Mouse (Mus musculus) limb, embryonic 13.5 days (tissue): ENCODE results near the gene Gm10061. TPM values are rescaled to one million over a fixed set of nuclear protein-coding genes. Genes with fewer than 3 reads are reported as not detected.
"Not testable (repeated sequence)": the region's sequence is repeated elsewhere in the genome, so short reads cannot be mapped to it uniquely, and the experiment has no call there.

ENCODE experiments used
- ATAC-seq: fragments of 200-750 bp; cut with Nextera tagmentation; 2 replicates; pipeline ENCODE4 v1.8.0; 2017; ENCODE audit warnings: low read depth, moderate number of reproducible peaks, moderate TSS enrichment; ENCODE audit not compliant: low FRiP score
- H3K27ac ChIP-seq: fragments of 300-500 bp; sonication (generic); 2 replicates; pipeline ENCODE4 v1.5.1; 2015; ENCODE audit warnings: inconsistent platforms, mild to moderate bottlenecking, moderate library complexity
- H3K27me3 ChIP-seq: fragments of 300-500 bp; sonication (generic); 2 replicates; pipeline ENCODE4 v1.6.1; 2015; ENCODE audit warnings: mild to moderate bottlenecking, inconsistent platforms
- H3K36me3 ChIP-seq: fragments of 300-500 bp; sonication (generic); 2 replicates; pipeline ENCODE4 v1.6.1; 2015; ENCODE audit warnings: inconsistent platforms, mild to moderate bottlenecking, moderate library complexity
- H3K4me1 ChIP-seq: fragments of 300-500 bp; sonication (generic); 2 replicates; pipeline ENCODE4 v1.6.1; 2015; ENCODE audit warnings: inconsistent platforms
- H3K4me2 ChIP-seq: fragments of 300-500 bp; sonication (generic); replicated peaks from 2 replicates; pipeline ENCODE4 v1.6.1; 2015; ENCODE audit warnings: inconsistent platforms, mild to moderate bottlenecking, moderate library complexity
- H3K4me3 ChIP-seq: fragments of 300-500 bp; sonication (generic); 2 replicates; pipeline ENCODE4 v1.5.1; 2015; ENCODE audit warnings: moderate library complexity, mild to moderate bottlenecking, inconsistent platforms
- H3K9ac ChIP-seq: fragments of 300-500 bp; sonication (generic); 2 replicates; pipeline ENCODE4 v1.6.1; 2015; ENCODE audit warnings: mild to moderate bottlenecking, inconsistent platforms
- H3K9me3 ChIP-seq: fragments of 300-500 bp; sonication (generic); 2 replicates; pipeline ENCODE4 v1.6.1; 2016; ENCODE audit warnings: inconsistent platforms
- WGBS: fragments of 180-500 bp; shearing (Covaris S2); methylation state at CpG from one replicate; pipeline ENCODE4 v1.1.7; 2015; 5-methylcytosine and 5-hydroxymethylcytosine counted together
- polyA plus RNA-seq: library from polyadenylated mRNA; unstranded; fragments of >200 nt; fragmentation: Nextera tagmentation; extraction: Ambion mirVana; gene quantifications from 2 replicates; pipeline ENCODE4 v1.2.1, GENCODE M21; 2015

The Gm10061 gene
- not detected in 2 replicates for polyA plus RNA-seq

GRCm38 (mm10) chr16:89150786-89151185 is at the start of gene Gm10061:
Gm10061 (plus strand) TSS chr16:89151086.
- Histone ChIP-seq H3K36me3 (no peaks in the 10 kb centered on the region), H3K4me1 (no peaks in the 10 kb centered on the region), H3K4me3 (no peak within 1 kb of the TSS), H3K9me3 (no peaks in the 10 kb centered on the region), H3K27ac (no peak within 1 kb of the TSS), H3K27me3 (no peaks in the 10 kb centered on the region), H3K9ac (no peak within 1 kb of the TSS), H3K4me2 (no peak within 1 kb of the TSS)
- no peak for ATAC-seq
- WGBS: 95% methylated on average over 1 of the region's 1 CpGs

- 90% methylated on average over 1 of the region's 1 CpGs for WGBS
- Histone ChIP-seq H3K27ac (no peak within 1 kb of the TSS), H3K4me3 (no peak within 1 kb of the TSS), H3K9me3 (no peaks in the 10 kb centered on the region), H3K9ac (no peak within 1 kb of the TSS), H3K4me1 (no peaks in the 10 kb centered on the region), H3K36me3 (no peaks in the 10 kb centered on the region), H3K27me3 (no peaks in the 10 kb centered on the region), H3K4me2 (no peak within 1 kb of the TSS)
- no peak for ATAC-seq
Measured at GRCm38 (mm10) chr16:89140551-89140950, 10.3 kb upstream of the Gm10061 start, which contains the start of gene Gm6358. Gm6358 (plus strand) TSS chr16:89140851.

DNA sequence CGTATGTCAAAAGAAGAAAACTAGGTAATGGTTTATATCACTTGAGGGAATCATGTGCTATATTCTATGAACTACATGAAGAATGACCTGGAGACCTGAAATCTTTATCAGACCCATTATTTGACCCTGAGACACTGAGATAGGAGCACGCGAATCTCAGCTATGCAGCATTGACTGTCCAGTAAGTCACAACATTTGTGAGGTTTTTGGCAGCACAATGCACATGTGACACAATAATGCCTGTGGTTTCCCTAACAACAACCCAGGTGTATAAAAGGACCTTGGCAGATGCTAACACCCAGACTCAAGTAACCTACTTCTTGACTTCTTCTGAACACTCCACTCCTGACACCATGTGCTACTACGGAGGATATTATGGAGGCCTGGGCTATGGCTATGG is 6.8 kb downstream of the Gm10061 start, which contains the start of gene Gm9789:
Gm9789 (plus strand) TSS at position 301 of the 400 bp plus-strand sequence.
- H3K4me3 ChIP-seq: no peak within 1 kb of the TSS
- no peaks in the 10 kb centered on the region for H3K36me3 ChIP-seq
- no peaks in the 10 kb centered on the region for H3K4me1 ChIP-seq
- H3K27ac ChIP-seq: no peak within 1 kb of the TSS
- H3K9me3 ChIP-seq: no peaks in the 10 kb centered on the region
- H3K4me2 ChIP-seq: no peak within 1 kb of the TSS
- WGBS: 82% methylated on average over 4 of the region's 4 CpGs
- no peaks in the 10 kb centered on the region for H3K27me3 ChIP-seq
- no peak for ATAC-seq
- no peak within 1 kb of the TSS for H3K9ac ChIP-seq

DNA sequence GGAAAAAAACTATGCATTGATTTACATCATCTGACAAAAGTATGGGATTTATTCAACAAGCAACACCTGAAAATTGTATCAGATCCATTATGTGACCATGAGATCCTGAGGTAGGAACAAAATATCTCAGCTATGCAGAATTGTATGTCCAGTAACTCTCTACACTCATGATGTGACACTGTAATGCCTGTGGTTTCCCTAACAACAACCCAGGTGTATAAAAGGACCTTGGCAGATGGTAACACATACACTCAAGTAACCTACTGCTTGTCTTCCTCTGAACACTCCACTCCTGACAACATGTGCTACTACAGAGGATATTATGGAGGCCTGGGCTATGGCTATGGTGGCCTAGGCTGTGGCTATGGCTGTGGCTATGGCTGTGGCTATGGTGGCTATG is 18.3 kb downstream of the Gm10061 start, which contains the start of gene Gm7735:
Gm7735 (plus strand) TSS at position 301 of the 400 bp plus-strand sequence.
- not testable (repeated sequence) for H3K4me2 ChIP-seq, H3K9ac ChIP-seq, H3K27ac ChIP-seq, ATAC-seq, H3K4me1 ChIP-seq, H3K36me3 ChIP-seq, H3K27me3 ChIP-seq, H3K4me3 ChIP-seq, H3K9me3 ChIP-seq

GRCm38 (mm10) chr16:89174435-89174834 is 23.5 kb downstream of the Gm10061 start, which contains the start of gene 1110057P08Rik:
1110057P08Rik (plus strand) TSS chr16:89174735.
- Histone ChIP-seq H3K9me3 (no peaks in the 10 kb centered on the region), H3K36me3 (no peaks in the 10 kb centered on the region), H3K4me2 (no peak within 1 kb of the TSS), H3K9ac (no peak within 1 kb of the TSS), H3K4me1 (no peaks in the 10 kb centered on the region), H3K27me3 (no peaks in the 10 kb centered on the region), H3K4me3 (no peak within 1 kb of the TSS), H3K27ac (no peak within 1 kb of the TSS)
- 74% methylated on average over 2 of the region's 2 CpGs for WGBS
- ATAC-seq: no peak

DNA sequence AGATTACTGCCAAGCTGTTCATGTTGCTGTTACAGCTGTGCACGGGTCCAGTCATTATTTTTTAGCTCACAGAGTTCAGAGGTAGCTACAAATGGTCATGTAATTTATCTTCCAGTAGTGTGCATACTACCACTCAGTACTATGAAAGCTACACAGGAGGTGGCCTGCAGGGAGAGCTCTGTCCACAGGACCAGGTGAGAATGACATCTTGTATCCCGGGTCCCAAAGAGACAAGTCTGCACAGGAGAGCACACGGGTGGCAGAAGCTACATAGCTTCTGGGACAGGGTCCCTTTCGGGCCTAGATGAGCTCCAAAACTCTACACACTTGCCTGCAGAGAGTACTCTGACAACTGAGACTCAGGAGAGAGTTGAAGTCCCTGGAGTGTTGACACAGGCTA is 37.7 kb downstream of the Gm10061 start:
- no peak overlapping the region for H3K4me3 ChIP-seq
- H3K36me3 ChIP-seq: no peaks in the 10 kb centered on the region
- no peak overlapping the region for H3K9ac ChIP-seq
- no peaks in the 10 kb centered on the region for H3K27me3 ChIP-seq
- H3K4me2 ChIP-seq: no peak overlapping the region
- no peak for ATAC-seq
- 75% methylated on average over 4 of the region's 4 CpGs for WGBS
- no peaks in the 10 kb centered on the region for H3K4me1 ChIP-seq
- no peaks in the 10 kb centered on the region for H3K9me3 ChIP-seq
- no peak overlapping the region for H3K27ac ChIP-seq

Other genes starting within 250 kb of the Gm10061 start
- not detected in 2 replicates for gene Krtap19-9b, start 218.8 kb upstream of the Gm10061 start, polyA plus RNA-seq
- not detected in 2 replicates for gene Krtap16-3, start 188.2 kb upstream of the Gm10061 start, polyA plus RNA-seq
- not detected in 2 replicates for gene Krtap22-2, start 140.3 kb upstream of the Gm10061 start, polyA plus RNA-seq
- not detected in 2 replicates for gene Gm10229, start 135.8 kb upstream of the Gm10061 start, polyA plus RNA-seq
- not detected in 2 replicates for gene Krtap6-1, start 119.4 kb upstream of the Gm10061 start, polyA plus RNA-seq
- not detected in 2 replicates for gene Gm10228, start 109.6 kb upstream of the Gm10061 start, polyA plus RNA-seq
- gene Krtap6-5, start 103.2 kb upstream of the Gm10061 start, polyA plus RNA-seq: not detected in 2 replicates
- not detected in 2 replicates for gene 1110025L11Rik, start 87.1 kb upstream of the Gm10061 start, polyA plus RNA-seq
- not detected in 2 replicates for gene Krtap6-3, start 67.1 kb upstream of the Gm10061 start, polyA plus RNA-seq
- gene Gm6358, start 10.2 kb upstream of the Gm10061 start, polyA plus RNA-seq: not detected in 2 replicates
- gene Gm9789, start 6.9 kb downstream of the Gm10061 start, polyA plus RNA-seq: not detected in 2 replicates
- gene Gm7735, start 18.4 kb downstream of the Gm10061 start, polyA plus RNA-seq: not detected in 2 replicates
- not detected in 2 replicates for gene 1110057P08Rik, start 23.6 kb downstream of the Gm10061 start, polyA plus RNA-seq
- not detected in 2 replicates for gene Krtap20-2, start 54.8 kb downstream of the Gm10061 start, polyA plus RNA-seq